Mouse (Mus musculus) small intestine, adult 2 months (tissue): Measurements from ENCODE around the gene Mturn. TPM values are rescaled to one million over a fixed set of nuclear protein-coding genes. Genes with fewer than 3 reads are reported as not detected.

Experiments used
- H3K27ac ChIP-seq: fragments of 200-500 bp; 2 replicates; pipeline ENCODE4 v1.5.1; 2012; ENCODE audit warnings: low read depth, low read length, control low read depth, inconsistent platforms; ENCODE audit not compliant: insufficient read depth
- H3K27me3 ChIP-seq: fragments of 200-500 bp; 2 replicates; pipeline ENCODE4 v1.6.1; 2012; ENCODE audit warnings: mild to moderate bottlenecking, moderate library complexity, low read length, inconsistent platforms; ENCODE audit not compliant: control insufficient read depth, insufficient read depth
- H3K36me3 ChIP-seq: fragments of 200-500 bp; 2 replicates; pipeline ENCODE4 v1.6.1; 2012; ENCODE audit warnings: mild to moderate bottlenecking, low read length, control low read depth, inconsistent platforms; ENCODE audit not compliant: control insufficient read depth, insufficient read depth
- H3K4me1 ChIP-seq: fragments of 200-500 bp; 2 replicates; pipeline ENCODE4 v1.6.1; 2012; ENCODE audit warnings: low read length, inconsistent platforms, mixed read lengths; ENCODE audit not compliant: control insufficient read depth, insufficient read depth, insufficient read length
- H3K4me3 ChIP-seq: fragments of 200-500 bp; 2 replicates; pipeline ENCODE4 v1.5.1; 2012; ENCODE audit warnings: low read depth, mild to moderate bottlenecking, control low read depth, inconsistent platforms, low read length, moderate library complexity
- CTCF ChIP-seq: fragments of 200-500 bp; IDR thresholded peaks from 2 replicates; pipeline ENCODE4 v1.5.1; 2012; ENCODE audit warnings: low read depth, mild to moderate bottlenecking, control low read depth, inconsistent platforms, low read length, moderate library complexity, mixed read lengths; ENCODE audit not compliant: insufficient replicate concordance, insufficient read length; ENCODE audit errors: extremely low read depth
- POLR2A ChIP-seq: fragments of 200-500 bp; IDR thresholded peaks from 2 replicates; pipeline ENCODE4 v1.6.1; 2012; ENCODE audit warnings: low read depth, mild to moderate bottlenecking, control low read depth, inconsistent platforms, low read length, moderate library complexity
- WGBS: fragments of 180-500 bp; shearing (Covaris S2); methylation state at CpG from one replicate; pipeline ENCODE4 v1.1.7; 2018; 5-methylcytosine and 5-hydroxymethylcytosine counted together
- polyA plus RNA-seq: library from polyadenylated mRNA; depleted of rRNA; stranded (reverse); fragments of >200 nt; gene quantifications from 2 replicates; pipeline ENCODE4 v1.2.3, GENCODE M21; 2012; rRNA removed

Mturn gene
- polyA plus RNA-seq, 1 experiment, result 3.8 TPM

- H3K4me1 ChIP-seq, result peaks cover 6% of the 10 kb centered on the region; the same call in 1 of the 2 replicates
- no peaks in the 10 kb centered on the region for H3K36me3 ChIP-seq
- H3K27me3 ChIP-seq, result no peaks in the 10 kb centered on the region
- TF ChIP-seq POLR2A (no peak), CTCF (no peak)
- no peak overlapping the region for H3K27ac ChIP-seq
- H3K4me3 ChIP-seq, result no peak overlapping the region
- WGBS, result 71% methylated on average over 7 of the region's 7 CpGs
Observed at GRCm38 (mm10) chr6:54732721-54733120, 51.3 kb downstream of the Mturn start.

- Histone ChIP-seq H3K27ac (0 out of 2 replicates have a peak overlapping the region, but pooled peaks have one; percentile 21), H3K4me1 (no peaks in the 10 kb centered on the region; the same call in 1 of the 2 replicates), H3K36me3 (no peaks in the 10 kb centered on the region), H3K4me3 (no peak overlapping the region), H3K27me3 (no peaks in the 10 kb centered on the region)
- WGBS, result 69% methylated on average over 9 of the region's 9 CpGs
- no peak for TF ChIP-seq POLR2A
- no peak for TF ChIP-seq CTCF
Observed at GRCm38 (mm10) chr6:54736126-54736525, 54.7 kb downstream of the Mturn start.

- 53% methylated on average over 3 of the region's 3 CpGs for WGBS
- no peak overlapping the region for H3K4me3 ChIP-seq
- H3K27me3 ChIP-seq, result no peaks in the 10 kb centered on the region
- TF ChIP-seq CTCF (no peak), POLR2A (no peak)
- no peaks in the 10 kb centered on the region; the same call in 1 of the 2 replicates for H3K4me1 ChIP-seq
- H3K36me3 ChIP-seq, result no peaks in the 10 kb centered on the region
- H3K27ac ChIP-seq, result peak overlapping the region; percentile 26; the same call in 1 of the 2 replicates
Observed at GRCm38 (mm10) chr6:54737255-54737654, 55.8 kb downstream of the Mturn start.

- WGBS, result 53% methylated on average over 3 of the region's 3 CpGs
- Histone ChIP-seq H3K27ac (no peak overlapping the region), H3K27me3 (no peaks in the 10 kb centered on the region), H3K4me1 (no peaks in the 10 kb centered on the region; the same call in 1 of the 2 replicates), H3K36me3 (no peaks in the 10 kb centered on the region), H3K4me3 (no peak overlapping the region)
- TF ChIP-seq POLR2A, result no peak
- TF ChIP-seq CTCF, result no peak
Observed at GRCm38 (mm10) chr6:54737684-54738083, 56.3 kb downstream of the Mturn start.

- TF ChIP-seq CTCF (no peak), POLR2A (no peak)
- WGBS, result 83% methylated on average over 7 of the region's 7 CpGs
- H3K27ac ChIP-seq, result no peak overlapping the region
- H3K36me3 ChIP-seq, result no peaks in the 10 kb centered on the region
- H3K27me3 ChIP-seq, result no peaks in the 10 kb centered on the region
- H3K4me3 ChIP-seq, result no peak overlapping the region
- H3K4me1 ChIP-seq, result peaks cover 4% of the 10 kb centered on the region; the same call in 1 of the 2 replicates
Observed at GRCm38 (mm10) chr6:54749056-54749455, 67.6 kb downstream of the Mturn start.

GRCm38 (mm10) chr6:54751621-54752020 lies 70.2 kb downstream of the Mturn start:
- Histone ChIP-seq H3K27ac (no peak overlapping the region), H3K4me1 (peaks cover 4% of the 10 kb centered on the region; the same call in 1 of the 2 replicates), H3K27me3 (no peaks in the 10 kb centered on the region), H3K4me3 (no peak overlapping the region), H3K36me3 (no peaks in the 10 kb centered on the region)
- 82% methylated on average over 4 of the region's 4 CpGs for WGBS
- TF ChIP-seq CTCF (no peak), POLR2A (no peak)

- H3K36me3 ChIP-seq, result no peaks in the 10 kb centered on the region
- no peaks in the 10 kb centered on the region for H3K27me3 ChIP-seq
- WGBS, result 14% methylated on average over 3 of the region's 3 CpGs
- no peak overlapping the region for H3K4me3 ChIP-seq
- no peak for TF ChIP-seq CTCF
- no peak for TF ChIP-seq POLR2A
- H3K4me1 ChIP-seq, result peaks cover 4% of the 10 kb centered on the region; the same call in 1 of the 2 replicates
- no peak overlapping the region for H3K27ac ChIP-seq
Observed at GRCm38 (mm10) chr6:54752076-54752475, 70.7 kb downstream of the Mturn start.

Other genes with a start within 250 kb of the Mturn start
- 0.48 and 0.53 TPM in 2 replicates for gene Scrn1, start 115.1 kb upstream of the Mturn start, polyA plus RNA-seq
- 3.5 and 5.1 TPM in 2 replicates for gene Plekha8, start 86.5 kb upstream of the Mturn start, polyA plus RNA-seq
- gene Fkbp14, start 84.3 kb upstream of the Mturn start, polyA plus RNA-seq, result 0.27 and 0.30 TPM in 2 replicates
- 3.8 and 7.0 TPM in 2 replicates for gene Znrf2, start 135.3 kb downstream of the Mturn start, polyA plus RNA-seq